Mouse (Mus musculus) megakaryocyte, embryonic 14.5 days (primary cell): ENCODE measurements at regions not wholly inside any gene's neighbourhood (a gene's known extent, or its start where the extent isn't known, plus 50 kb on each side); places are given as distances from the start of the nearest gene placed in this dataset.

Source experiments
- FLI1 ChIP-seq: IDR thresholded peaks from 2 replicates; pipeline ENCODE4 v1.6.1; 2012; ENCODE audit warnings: low read length, inconsistent platforms, mixed read lengths
- GATA1 ChIP-seq: IDR thresholded peaks from 3 replicates; pipeline ENCODE4 v1.6.1; 2012; ENCODE audit warnings: mixed read lengths, low read length, inconsistent platforms, borderline replicate concordance

DNA sequence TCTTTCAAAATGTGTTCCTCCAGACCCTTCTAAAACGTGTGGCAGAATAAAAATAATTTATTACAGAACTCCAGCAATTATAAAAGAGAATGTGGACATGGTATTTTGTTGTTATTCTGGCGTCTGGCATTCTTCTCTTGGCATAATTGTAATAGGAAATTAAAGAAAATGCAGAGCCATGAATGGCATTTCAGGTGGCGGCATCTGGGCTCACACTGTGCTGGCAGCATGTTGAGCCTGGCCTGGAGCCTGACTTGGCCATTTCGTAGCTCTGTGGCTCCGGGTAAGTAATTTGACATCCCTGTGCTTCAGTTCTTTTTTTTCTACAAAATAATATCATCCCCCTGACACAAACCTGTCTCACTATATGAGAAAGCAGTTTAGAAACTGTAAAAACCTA is 168.0 kb upstream of the Thbs1 start:
- TF ChIP-seq GATA1 (no peak), FLI1 (no peak)
